Mouse (Mus musculus) Muller cell, postnatal 12 days (primary cell): ENCODE data around the gene Gm5134.

ENCODE experiments used
- DNase-seq: peaks from one replicate; pipeline ENCODE4 v3.0.0-alpha.2; 2015; ENCODE audit errors: inconsistent ontology term

Gene Gm5134

DNA sequence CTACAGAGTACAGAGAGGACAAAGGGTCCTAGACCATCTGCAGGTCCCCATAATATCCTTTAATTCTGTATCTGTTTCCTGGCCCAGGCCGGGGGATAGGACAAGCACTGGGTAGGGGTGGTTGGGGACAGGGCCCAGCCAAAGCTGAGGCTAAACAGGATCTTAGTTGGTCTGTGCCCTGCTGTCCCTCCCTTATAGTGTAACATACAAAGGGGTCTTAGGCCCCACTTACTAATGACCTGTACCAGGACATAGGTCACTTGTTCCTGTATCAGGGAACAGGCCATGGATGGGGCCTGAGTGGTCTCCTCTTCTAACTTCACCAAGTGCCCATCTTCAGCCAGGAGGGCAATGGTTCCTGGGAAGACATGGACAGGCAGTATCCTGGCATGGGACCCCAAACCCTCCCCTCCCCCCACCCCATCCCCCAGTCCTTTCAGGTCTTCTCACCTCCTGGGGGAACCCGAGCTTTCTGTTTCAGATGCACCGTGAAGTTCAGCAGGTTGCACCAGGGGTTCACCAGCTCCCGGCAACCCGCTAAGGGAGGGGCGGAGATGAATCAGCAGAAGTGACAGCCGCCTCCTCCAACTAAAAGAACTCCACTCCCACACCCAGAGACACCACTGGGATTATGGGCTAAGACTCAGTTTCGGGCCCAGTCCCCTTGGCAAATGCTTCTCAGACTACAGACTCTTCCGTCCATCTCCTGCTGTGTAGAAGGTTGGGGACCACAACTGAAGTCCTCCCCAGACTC, 14.7 kb upstream of the Gm5134 start:
- DNase-seq, result no peak

DNA sequence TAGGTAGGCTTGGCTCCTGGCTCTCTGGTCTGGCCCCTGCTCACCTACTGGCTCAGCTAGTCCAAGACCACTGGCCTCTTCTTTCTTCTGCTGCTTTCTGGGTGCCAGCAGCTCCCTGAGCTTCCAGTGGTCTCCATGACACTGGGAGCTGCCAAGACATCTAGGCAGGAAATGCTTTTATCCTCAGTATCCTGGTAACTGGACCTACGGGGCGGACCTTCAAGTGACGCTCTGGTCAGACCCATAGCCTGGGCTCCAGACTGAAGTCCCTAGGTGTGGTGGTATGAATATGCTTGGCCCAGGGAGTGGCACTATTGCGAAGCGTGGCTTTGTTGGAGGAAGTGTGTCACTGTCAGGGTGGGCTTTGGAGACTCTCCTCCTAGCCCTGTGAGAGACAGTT, 13.8 kb upstream of the Gm5134 start, which contains the start of gene Gm867:
TSS of gene Gm867 (minus strand) at position 153 of the 400 bp plus-strand sequence.
- no peak for DNase-seq

DNA sequence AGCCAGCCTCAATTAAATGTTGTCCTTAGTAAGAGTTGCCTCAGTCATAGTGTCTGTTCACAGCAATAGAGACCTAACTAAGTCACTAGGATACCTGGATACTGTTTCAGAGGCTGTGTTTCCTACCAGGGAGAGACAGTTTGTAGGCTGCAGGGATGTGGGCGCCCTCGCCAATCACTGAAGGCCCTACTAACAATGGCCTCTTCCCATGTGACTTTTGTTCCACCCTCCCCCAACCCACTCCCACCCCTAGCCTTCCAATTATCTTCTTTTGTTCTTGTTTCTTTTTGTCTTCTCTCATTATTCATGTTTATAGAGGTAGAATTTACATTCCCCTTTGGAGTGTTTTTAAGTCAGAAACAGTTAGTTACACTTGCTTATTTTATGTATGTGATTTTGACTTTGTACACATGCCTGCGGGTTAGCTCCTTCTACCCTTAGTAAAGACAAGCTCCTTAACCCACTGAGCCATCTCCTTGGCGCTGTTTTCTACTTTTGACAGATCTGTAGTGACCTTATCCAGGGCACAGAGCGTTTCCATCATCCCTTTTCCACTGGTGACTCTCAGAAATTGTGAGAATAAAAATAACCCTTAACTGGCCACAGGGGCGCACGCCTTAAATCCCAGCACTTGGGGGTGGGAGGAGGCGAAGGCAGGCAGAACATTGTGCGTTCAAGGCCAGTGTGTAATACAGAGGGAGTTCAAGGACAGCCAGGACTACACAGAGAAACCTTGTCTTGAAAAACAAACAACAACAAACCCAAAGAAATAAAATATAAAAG, 13.1 kb upstream of the Gm5134 start:
- DNase-seq, result no peak

DNA sequence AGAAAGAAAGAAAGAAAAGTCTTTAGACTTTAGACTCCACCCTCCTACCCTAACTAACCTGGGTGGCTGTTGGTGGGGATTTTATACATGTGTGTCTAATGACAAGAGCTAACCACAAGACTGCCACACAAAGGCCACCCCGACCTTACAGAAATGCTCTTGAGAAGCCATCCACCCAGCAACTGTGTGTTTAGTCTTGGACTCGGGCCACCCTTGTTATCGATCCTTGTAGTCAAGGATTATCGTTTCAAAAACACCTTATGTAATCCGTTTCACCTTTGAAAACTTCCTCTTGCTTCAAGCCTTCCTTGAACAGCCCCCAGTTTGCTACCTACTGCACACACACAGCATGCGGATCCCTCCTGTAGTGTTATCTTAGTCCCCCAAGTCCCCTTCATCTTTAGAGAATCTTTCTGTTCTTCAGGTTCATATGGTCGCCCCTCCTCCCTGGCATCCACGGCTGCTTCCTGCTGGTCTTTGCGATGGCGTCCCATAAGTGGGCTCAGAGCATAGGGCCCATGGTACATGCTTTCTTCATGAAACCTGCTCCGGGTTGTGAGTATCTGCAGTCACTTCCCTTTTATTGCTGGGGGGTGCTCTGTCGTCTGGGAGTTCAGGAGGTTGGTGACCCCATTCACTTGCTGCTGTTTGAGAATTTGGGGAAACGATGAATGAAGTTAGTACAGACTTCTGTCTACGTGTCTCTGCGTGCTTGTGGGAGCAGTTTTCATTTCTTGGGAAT, 11.4 kb upstream of the Gm5134 start, which contains the start of gene Vpreb3:
TSS of gene Vpreb3 (plus strand) at position 322 of the 742 bp plus-strand sequence.
- no peak for DNase-seq

GRCm38 (mm10) chr10:75944066-75944772, 10.1 kb upstream of the Gm5134 start:
- peak; percentile 79 for DNase-seq

- no peak for DNase-seq
Observed at GRCm38 (mm10) chr10:75945213-75945612, 9.1 kb upstream of the Gm5134 start.

GRCm38 (mm10) chr10:75945896-75946295, 8.4 kb upstream of the Gm5134 start:
- no peak for DNase-seq

DNA sequence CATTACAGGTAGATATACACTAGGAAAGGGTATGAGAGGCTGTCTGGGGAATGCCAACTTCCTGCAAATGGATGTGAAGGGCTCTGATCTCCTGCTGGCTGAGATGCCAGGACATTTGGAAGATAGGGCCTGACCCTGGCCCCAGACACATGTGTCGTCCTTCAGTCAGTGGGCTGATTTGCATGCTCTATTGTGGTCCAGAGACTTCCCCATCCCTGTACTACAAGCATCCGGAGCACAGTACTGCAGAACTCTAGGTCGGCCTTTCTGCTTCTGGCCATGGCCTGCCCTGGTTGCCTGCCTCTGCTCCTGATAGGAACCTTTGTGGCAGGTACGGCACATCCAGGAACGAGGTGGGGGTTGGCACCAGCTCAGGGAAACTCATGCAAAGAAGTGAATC, 6.2 kb upstream of the Gm5134 start:
- DNase-seq, result no peak

GRCm38 (mm10) chr10:75949053-75950045, 5.0 kb upstream of the Gm5134 start:
- DNase-seq, result no peak

- peak; percentile 20 for DNase-seq
Observed at GRCm38 (mm10) chr10:75950791-75951210, 3.5 kb upstream of the Gm5134 start.

- DNase-seq, result peak; percentile 60
Observed at GRCm38 (mm10) chr10:75951424-75952050, 2.8 kb upstream of the Gm5134 start.

DNA sequence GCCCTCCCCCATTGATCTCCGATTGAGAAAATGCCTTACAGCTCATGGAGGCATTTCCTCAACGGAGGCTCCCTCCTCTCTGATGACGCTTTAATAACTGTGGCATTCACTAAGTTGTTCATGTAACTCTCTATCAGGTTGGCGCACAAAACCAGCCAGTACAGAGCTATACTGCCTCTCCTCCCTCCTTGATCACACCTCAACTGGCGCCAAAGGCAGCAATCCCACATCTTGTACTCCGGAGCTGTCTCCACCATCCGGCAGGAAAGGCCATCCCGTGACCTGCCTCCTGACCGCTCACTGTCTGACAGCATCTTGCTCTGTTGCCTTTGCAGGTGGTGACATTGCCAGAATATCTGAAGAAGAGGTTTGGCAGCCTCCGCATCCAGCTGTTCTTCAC, 19.5 kb downstream of the Gm5134 start:
- DNase-seq, result no peak

GRCm38 (mm10) chr10:75975216-75975615, 20.9 kb downstream of the Gm5134 start:
- no peak for DNase-seq

- peak; percentile 2 for DNase-seq
Observed at GRCm38 (mm10) chr10:75978119-75978834, 24.0 kb downstream of the Gm5134 start.

GRCm38 (mm10) chr10:75978835-75979157, 24.5 kb downstream of the Gm5134 start:
- DNase-seq, result peak; percentile 32

GRCm38 (mm10) chr10:75979432-75979831, 25.1 kb downstream of the Gm5134 start:
- DNase-seq, result no peak

DNA sequence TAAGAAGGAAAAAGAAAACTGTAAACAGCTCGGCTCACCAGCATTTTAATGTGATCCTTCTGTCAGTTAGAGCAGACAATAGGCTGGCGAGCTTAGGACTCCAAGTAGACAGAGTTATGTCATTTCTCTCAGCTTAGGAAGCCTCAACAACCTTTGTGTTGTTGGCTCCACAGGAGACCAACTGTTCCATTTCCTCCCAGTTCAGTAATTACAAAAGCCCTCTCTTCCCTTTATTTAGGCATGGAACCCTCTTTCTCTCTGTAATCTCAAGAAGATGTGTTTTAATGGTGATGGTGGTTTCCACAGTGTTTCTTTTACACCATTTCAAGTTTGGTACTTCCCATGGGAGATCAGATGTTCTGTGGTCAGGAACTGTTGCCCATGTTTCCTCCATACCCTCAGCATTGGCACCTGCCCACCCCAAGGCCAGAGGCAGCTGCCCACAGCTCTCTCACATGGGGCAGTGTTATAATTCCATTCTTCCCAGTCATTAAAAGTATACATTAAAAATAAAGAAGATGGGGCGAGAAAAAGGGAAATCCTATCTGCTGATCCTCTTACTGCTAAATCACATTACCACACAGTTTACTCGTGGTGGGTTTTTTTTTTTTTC, 36.2 kb downstream of the Gm5134 start:
- DNase-seq, result peak; percentile 5

- no peak for DNase-seq
Observed at GRCm38 (mm10) chr10:75993616-75994240, 39.4 kb downstream of the Gm5134 start.
